Mouse (Mus musculus): Measurements from ENCODE around the gene Plpp4.

DNA sequence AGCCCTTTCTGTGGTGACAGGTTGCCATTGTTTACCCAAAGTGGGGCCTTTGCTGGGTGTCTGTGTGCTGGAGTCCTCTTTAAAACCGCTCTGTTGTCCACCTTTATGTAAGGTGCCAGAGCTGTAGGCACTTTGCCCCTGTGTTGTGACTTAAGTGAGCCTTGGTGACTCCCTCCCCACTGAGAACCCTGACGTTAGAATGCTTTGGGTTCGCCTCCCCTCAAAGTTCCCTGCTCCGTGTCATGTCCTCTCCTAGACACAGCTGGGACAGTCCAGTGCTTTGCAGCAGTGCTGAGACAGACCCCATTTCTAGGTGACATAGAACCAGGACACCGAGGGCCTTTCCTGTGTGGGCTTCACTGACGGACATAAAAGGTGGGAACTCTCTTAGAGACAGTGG is 55.7 kb downstream of the Plpp4 start:
- TF ChIP-seq CTCF (IDR thresholded peaks at IDR 0.05; ENCODE audit: low read depth, low read length) (no peak), POLR2A (IDR thresholded peaks at IDR 0.05; ENCODE audit: borderline replicate concordance, low read depth, low read length) (no peak)
